Mouse (Mus musculus): Measurements from ENCODE around the gene Zfp143.

- TF ChIP-seq NANOG (IDR thresholded peaks at IDR 0.05; ENCODE audit: borderline replicate concordance, low read length) (no peak), CTCF (conservative IDR thresholded peaks at IDR 0.05; ENCODE audit: low read length) (no peak)
Measured at GRCm38 (mm10) chr7:110143863-110144262, 82.8 kb downstream of the Zfp143 start.

Measured in E14TG2a.4 (cell line).